ENCODE assay signal across 9 mouse cellular contexts in genomic region chr6:141250296-141250629, GRCm38 (mm10). TPM values are rescaled to one million over a fixed set of nuclear protein-coding genes. Genes with fewer than 3 reads are reported as not detected.
A peak's percentile ranks its signal among the peaks of the same experiment; 100 is the strongest.
DNase-seq lines count a peak whose midpoint lies in the region; ATAC-seq and TF ChIP-seq lines count a peak whose summit lies in the region.
"Had no signal": no experiment of that assay in that cellular context is flagged by ENCODE, and none has a peak within 500 bp of the region (broad histone marks: within the 10 kb centered on the region; RNA-seq: fewer than 3 reads in every experiment).

No protein-coding gene starts in this region.

- H3K9ac ChIP-seq in kidney, postnatal 0 days (ENCODE audit: low read depth, low read length), result peak overlapping the region; percentile 74
- H3K9ac ChIP-seq in midbrain, embryonic 16.5 days (ENCODE audit: low read depth, low read length), result peak overlapping the region; percentile 78

- H3K36me3 ChIP-seq in E14TG2a.4 (ENCODE audit: insufficient read depth, low read length), result no peaks in the 10 kb centered on the region
- H3K36me3 ChIP-seq in kidney, postnatal 0 days (ENCODE audit: insufficient read depth, low read length), result no peaks in the 10 kb centered on the region
- no peaks in the 10 kb centered on the region for H3K36me3 ChIP-seq in midbrain, embryonic 16.5 days (ENCODE audit: control insufficient read depth, insufficient read depth, low read length)

- ATAC-seq in kidney, postnatal 0 days (replicated peaks; ENCODE audit: low FRiP score, low read depth), result peak; percentile 38
- ATAC-seq in midbrain, embryonic 16.5 days, result no peak; the same call in 1 of the 2 replicates

- WGBS in kidney, postnatal 0 days, result 1% methylated on average over 22 of the region's 22 CpGs
- WGBS in midbrain, embryonic 16.5 days, result 1% methylated on average over 22 of the region's 22 CpGs

- peaks cover 67% of the 10 kb centered on the region for H3K27me3 ChIP-seq in E14TG2a.4 (ENCODE audit: insufficient read depth, low read length)
- H3K27me3 ChIP-seq in kidney, postnatal 0 days (ENCODE audit: insufficient read depth, low read length), result no peaks in the 10 kb centered on the region
- no peaks in the 10 kb centered on the region; the same call in none of the 2 replicates for H3K27me3 ChIP-seq in midbrain, embryonic 16.5 days (ENCODE audit: control insufficient read depth, insufficient read depth, low read depth, low read length)

- H3K4me1 ChIP-seq in E14TG2a.4 (replicated peaks; ENCODE audit: low read depth, low read length), result no peaks in the 10 kb centered on the region
- H3K4me1 ChIP-seq in kidney, postnatal 0 days (replicated peaks; ENCODE audit: insufficient read depth, low read length), result no peaks in the 10 kb centered on the region
- H3K4me1 ChIP-seq in midbrain, embryonic 16.5 days (ENCODE audit: control insufficient read depth, insufficient read depth, low read length), result peaks cover 3% of the 10 kb centered on the region; the same call in 1 of the 2 replicates

- H3K4me2 ChIP-seq in kidney, postnatal 0 days (ENCODE audit: low read length), result peak overlapping the region; percentile 84
- H3K4me2 ChIP-seq in midbrain, embryonic 16.5 days (ENCODE audit: low read length), result peak overlapping the region; percentile 95

- H3K9me3 ChIP-seq in E14TG2a.4 (ENCODE audit: low read length), result no peaks in the 10 kb centered on the region
- no peaks in the 10 kb centered on the region for H3K9me3 ChIP-seq in kidney, postnatal 0 days (replicated peaks; ENCODE audit: low read length)
- H3K9me3 ChIP-seq in midbrain, embryonic 16.5 days (replicated peaks; ENCODE audit: control insufficient read depth, low read length, poor library complexity, severe bottlenecking), result no peaks in the 10 kb centered on the region

- no peak for TF ChIP-seq CTCF in E14TG2a.4 (conservative IDR thresholded peaks at IDR 0.05; ENCODE audit: low read length)
- no peak for TF ChIP-seq CTCF in kidney, postnatal 0 days (IDR thresholded peaks at IDR 0.05; ENCODE audit: low read depth)

- peak; percentile 7 for DNase-seq in adrenal gland, postnatal 25 days
- DNase-seq in adrenal gland, postnatal 4 days (ENCODE audit: low spot score in 2 of 2), result no peak
- peak; percentile 26 to 47 for DNase-seq in gastrocnemius, postnatal 4 days (ENCODE audit: low spot score in 2 of 2)
- DNase-seq in kidney, postnatal 0 days (ENCODE audit: low spot score), result peak; percentile 44
- no peak for DNase-seq in T-cell, adult 2 months (ENCODE audit: low spot score)
- no peak for DNase-seq in adrenal gland, adult 18-20 months (ENCODE audit: low spot score in 2 of 2)

- peak overlapping the region; percentile 84 for H3K4me3 ChIP-seq in E14TG2a.4 (replicated peaks; ENCODE audit: low read length)
- peak overlapping the region; percentile 77 for H3K4me3 ChIP-seq in kidney, postnatal 0 days (replicated peaks; ENCODE audit: low read depth, low read length)
- peak overlapping the region; percentile 76 for H3K4me3 ChIP-seq in midbrain, embryonic 16.5 days (ENCODE audit: low read depth, low read length)
- H3K4me3 ChIP-seq: myocyte had no signal

- H3K27ac ChIP-seq in kidney, postnatal 0 days, result peak overlapping the region; percentile 87
- peak overlapping the region; percentile 55; the same call in 1 of the 2 replicates for H3K27ac ChIP-seq in midbrain, embryonic 16.5 days (ENCODE audit: low read length)

RNA-seq across cellular contexts. Expression of gene Pde3a, which starts 1.2 kb away (rescaled TPM):
- 10.0 and 11.0 TPM in 2 replicates for total RNA-seq in adrenal gland, postnatal 25 days (2021)
- 10 to 100 TPM; 23.3 to 31.2 TPM for total RNA-seq in adrenal gland, postnatal 4 days (2021)
- total RNA-seq in gastrocnemius, postnatal 4 days (2021), result 10 to 100 TPM; 11.9 to 13.3 TPM
- 9.9 and 10.3 TPM in 2 replicates for polyA plus RNA-seq in kidney, postnatal 0 days (2015; fragmentation: Nextera tagmentation; extraction: Ambion mirVana)
- 2.1 and 2.3 TPM in 2 replicates for polyA plus RNA-seq in midbrain, embryonic 16.5 days (2015; fragmentation: Nextera tagmentation; extraction: Ambion mirVana)
- total RNA-seq in adrenal gland, adult 18-20 months (2021), result 10 to 100 TPM in 1 of 2 experiments, 1 to 10 TPM in 1; 8.7 to 12.8 TPM
- polyA plus RNA-seq: myocyte had no signal

Comparison
In these comparisons a context has a peak if more than half of its experiments do, and no peak if none do; other contexts are left out.
1. DNase-seq: peak in adrenal gland, postnatal 25 days (single experiment), gastrocnemius, postnatal 4 days (2 of 2) and kidney, postnatal 0 days (single experiment); none in adrenal gland, postnatal 4 days (0 of 2), T-cell, adult 2 months (single experiment) and adrenal gland, adult 18-20 months (0 of 2).
2. Peak in every context shown above with its lines, with median percentiles within 50 percentile points of each other: H3K4me3 ChIP-seq.